Mouse (Mus musculus): ENCODE results near the gene Pdk1.
"Not testable (repeated sequence)": the region's sequence is repeated elsewhere in the genome, so short reads cannot be mapped to it uniquely, and the experiment has no call there.

GRCm38 (mm10) chr2:71852161-71852560 is 20.9 kb upstream of the Pdk1 start:
- TF ChIP-seq CTCF (conservative IDR thresholded peaks at IDR 0.05; ENCODE audit: insufficient read depth, insufficient read length, low read depth, low read length): peak; percentile 33; the same call in 1 of the 2 replicates
- TF ChIP-seq POLR2A (IDR thresholded peaks at IDR 0.05; ENCODE audit: low read depth, low read length): not testable (repeated sequence)

Measured in kidney, adult 2 months (tissue).